Mouse (Mus musculus) liver, embryonic 16.5 days (tissue): ENCODE results near the gene Them7. TPM values are rescaled to one million over a fixed set of nuclear protein-coding genes. Genes with fewer than 3 reads are reported as not detected.

Experiments
- ATAC-seq: fragments of 200-750 bp; cut with Nextera tagmentation; 2 replicates; pipeline ENCODE4 v1.8.0; 2017; ENCODE audit warnings: low read depth, mild to moderate bottlenecking, moderate number of reproducible peaks, moderate library complexity
- H3K27ac ChIP-seq: fragments of 300-500 bp; sonication (generic); 2 replicates; pipeline ENCODE4 v1.5.1; 2014; ENCODE audit warnings: mild to moderate bottlenecking, low read length
- H3K27me3 ChIP-seq: fragments of 300-500 bp; sonication (generic); 2 replicates; pipeline ENCODE4 v1.6.1; 2014; ENCODE audit warnings: low read depth, low read length, mixed read lengths; ENCODE audit not compliant: control insufficient read depth, insufficient read depth
- H3K36me3 ChIP-seq: fragments of 300-500 bp; sonication (generic); 2 replicates; pipeline ENCODE4 v1.6.1; 2014; ENCODE audit warnings: mild to moderate bottlenecking; ENCODE audit not compliant: control insufficient read depth, insufficient read depth
- H3K4me1 ChIP-seq: fragments of 300-500 bp; sonication (generic); 2 replicates; pipeline ENCODE4 v1.6.1; 2014; ENCODE audit warnings: low read depth, low read length, mixed read lengths; ENCODE audit not compliant: control insufficient read depth
- H3K4me2 ChIP-seq: fragments of 300-500 bp; sonication (generic); 2 replicates; pipeline ENCODE4 v1.6.1; 2014; ENCODE audit warnings: low read depth, low read length, mixed read lengths
- H3K4me3 ChIP-seq: fragments of 300-500 bp; sonication (generic); 2 replicates; pipeline ENCODE4 v1.5.1; 2014; ENCODE audit warnings: low read depth, mild to moderate bottlenecking, low read length
- H3K9ac ChIP-seq: fragments of 300-500 bp; sonication (generic); 2 replicates; pipeline ENCODE4 v1.6.1; 2014; ENCODE audit warnings: low read depth, low read length
- H3K9me3 ChIP-seq: fragments of 300-500 bp; sonication (generic); replicated peaks from 2 replicates; pipeline ENCODE4 v1.6.1; 2016; ENCODE audit warnings: low read length; ENCODE audit not compliant: control insufficient read depth
- WGBS: fragments of 180-500 bp; shearing (Covaris S2); extraction: QIAGEN DNeasy Blood & Tissue Kit; methylation state at CpG from one replicate; pipeline ENCODE4 v1.1.7; 2014; ENCODE audit not compliant: insufficient replicate concordance; 5-methylcytosine and 5-hydroxymethylcytosine counted together
- polyA plus RNA-seq: library from polyadenylated mRNA; unstranded; fragments of >200 nt; fragmentation: Nextera tagmentation; extraction: Ambion mirVana; gene quantifications from 2 replicates; pipeline ENCODE4 v1.2.1, GENCODE M21; 2015

Gene Them7
- polyA plus RNA-seq, 1 experiment from 2014 or later: 2.4 TPM

DNA sequence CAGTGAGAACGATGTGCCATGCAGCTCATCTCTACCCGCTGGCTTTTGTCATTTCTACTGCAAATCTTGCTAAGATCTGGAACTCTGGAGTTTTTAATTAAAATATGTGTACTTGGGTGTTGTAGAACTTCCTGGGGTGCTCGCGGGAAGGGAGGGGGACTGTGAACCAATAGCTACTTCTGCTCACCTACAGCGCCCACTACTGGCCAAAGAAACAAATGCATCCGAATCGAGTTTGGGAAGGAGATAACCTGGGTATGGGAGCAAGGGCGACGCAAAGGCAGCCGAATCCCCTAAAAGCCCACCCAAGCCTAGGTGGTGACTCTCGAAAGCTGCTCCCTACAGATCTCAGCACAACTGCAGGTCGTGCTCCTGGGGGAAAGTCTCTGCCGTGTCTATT lies 87.3 kb downstream of the Them7 start:
- ATAC-seq: no peak
- H3K27me3 ChIP-seq: no peaks in the 10 kb centered on the region
- H3K4me1 ChIP-seq: no peaks in the 10 kb centered on the region
- no peak overlapping the region for H3K4me2 ChIP-seq
- no peaks in the 10 kb centered on the region for H3K9me3 ChIP-seq
- no peak overlapping the region for H3K9ac ChIP-seq
- H3K4me3 ChIP-seq: no peak overlapping the region
- WGBS: 30% methylated on average over 13 of the region's 13 CpGs
- H3K27ac ChIP-seq: no peak overlapping the region
- H3K36me3 ChIP-seq: no peaks in the 10 kb centered on the region

DNA sequence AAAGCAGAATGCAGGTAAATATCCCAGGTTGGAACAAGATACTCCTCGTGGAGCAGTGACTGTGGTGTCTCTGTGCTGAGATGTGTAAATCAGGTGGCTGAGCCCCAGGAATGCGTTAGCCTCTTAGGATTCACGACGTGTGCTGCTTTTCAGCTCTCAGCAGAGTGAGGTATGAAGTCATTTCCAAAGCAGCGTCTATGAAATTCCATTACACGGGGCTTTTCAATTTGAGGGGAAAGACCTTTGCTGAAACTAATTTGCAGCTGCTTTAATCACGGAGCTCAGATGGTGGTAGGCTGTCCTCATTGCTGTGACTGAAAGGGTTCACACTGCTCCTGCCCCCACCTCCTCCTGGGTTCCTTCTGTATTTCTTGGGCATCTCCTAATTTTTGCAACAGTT lies 87.9 kb downstream of the Them7 start:
- H3K4me2 ChIP-seq: no peak overlapping the region
- no peak overlapping the region for H3K4me3 ChIP-seq
- no peak for ATAC-seq
- H3K4me1 ChIP-seq: no peaks in the 10 kb centered on the region
- H3K9me3 ChIP-seq: no peaks in the 10 kb centered on the region
- WGBS: 25% methylated on average over 7 of the region's 7 CpGs
- no peaks in the 10 kb centered on the region for H3K27me3 ChIP-seq
- H3K36me3 ChIP-seq: no peaks in the 10 kb centered on the region
- H3K27ac ChIP-seq: no peak overlapping the region
- H3K9ac ChIP-seq: no peak overlapping the region

DNA sequence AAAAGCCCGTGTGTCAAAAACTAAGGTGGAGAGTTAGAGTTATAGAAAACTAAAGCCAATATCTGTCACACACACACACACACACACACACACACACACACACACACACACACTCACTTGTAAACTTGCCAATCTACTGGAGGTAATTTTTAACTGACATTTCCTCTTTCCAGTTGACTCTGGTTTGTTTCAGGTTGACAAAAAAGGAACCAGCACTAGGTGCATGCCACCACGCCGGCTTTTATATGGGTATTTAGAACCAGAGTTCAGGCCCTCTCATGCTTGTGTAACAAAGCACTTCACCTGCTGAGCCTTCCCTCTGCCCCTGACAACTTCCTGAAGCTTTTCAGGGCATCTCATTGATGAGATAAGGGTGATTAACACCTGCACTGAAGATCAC lies 89.0 kb downstream of the Them7 start:
- no peak for ATAC-seq
- Histone ChIP-seq H3K9ac (no peak overlapping the region), H3K27ac (no peak overlapping the region), H3K4me3 (no peak overlapping the region), H3K27me3 (no peaks in the 10 kb centered on the region), H3K36me3 (no peaks in the 10 kb centered on the region), H3K9me3 (no peaks in the 10 kb centered on the region), H3K4me2 (no peak overlapping the region), H3K4me1 (no peaks in the 10 kb centered on the region)
- WGBS: 21% methylated on average over 3 of the region's 3 CpGs

DNA sequence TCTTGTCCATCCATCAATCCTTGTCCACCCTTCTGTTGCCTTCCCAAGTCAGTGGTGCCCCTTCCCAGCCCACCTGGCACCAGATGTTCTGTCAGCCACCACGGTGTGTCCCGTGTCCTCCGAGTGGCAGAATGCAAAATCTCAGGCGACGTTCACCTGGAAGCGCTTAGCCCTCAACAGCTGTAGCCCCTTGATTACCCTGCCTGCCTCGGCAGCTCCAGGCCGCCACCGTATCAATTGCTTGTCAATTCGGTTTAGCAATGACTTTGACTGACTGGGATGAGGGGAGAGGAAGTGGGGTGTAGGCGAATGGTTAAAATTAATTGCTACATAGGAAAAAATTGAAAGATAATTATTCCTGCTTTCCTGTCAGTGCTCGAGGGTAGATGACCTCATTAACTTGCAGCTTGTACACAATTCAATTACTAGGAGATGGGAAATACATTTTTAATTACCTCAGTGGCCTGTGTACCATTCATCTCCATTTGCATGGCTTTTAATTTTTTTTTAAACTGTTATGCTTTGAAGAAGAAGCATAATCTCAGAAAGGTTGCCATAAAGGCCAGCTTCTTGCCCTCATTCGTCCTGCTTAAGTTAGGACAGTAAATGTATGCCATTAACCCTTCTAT lies 93.5 kb downstream of the Them7 start:
- H3K4me3 ChIP-seq: no peak overlapping the region
- H3K36me3 ChIP-seq: no peaks in the 10 kb centered on the region
- H3K4me1 ChIP-seq: no peaks in the 10 kb centered on the region
- no peak overlapping the region for H3K9ac ChIP-seq
- H3K27me3 ChIP-seq: no peaks in the 10 kb centered on the region
- no peak overlapping the region for H3K4me2 ChIP-seq
- 62% methylated on average over 13 of the region's 13 CpGs for WGBS
- no peak for ATAC-seq
- no peaks in the 10 kb centered on the region for H3K9me3 ChIP-seq
- H3K27ac ChIP-seq: no peak overlapping the region

DNA sequence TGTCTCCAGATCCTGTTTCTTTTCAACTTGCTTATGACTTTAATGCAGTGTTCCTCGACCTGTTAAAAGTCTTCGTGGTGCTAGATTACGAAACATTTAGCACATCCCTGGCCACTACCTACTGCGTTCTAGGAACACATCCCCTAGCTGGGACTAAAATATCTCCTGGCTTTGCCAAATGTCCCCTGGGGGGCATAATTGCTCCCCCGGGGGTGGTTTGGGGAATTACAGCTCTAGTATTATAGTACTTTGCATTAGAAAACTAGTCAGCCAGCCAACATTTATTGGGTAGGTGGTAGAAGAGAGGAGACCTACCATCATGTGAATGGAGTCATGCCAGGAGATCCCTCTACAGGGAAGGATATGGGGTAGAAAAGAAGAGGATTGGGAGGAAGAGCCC lies 101.9 kb downstream of the Them7 start:
- WGBS: 66% methylated on average over 5 of the region's 5 CpGs
- Histone ChIP-seq H3K4me2 (no peak overlapping the region), H3K27me3 (no peaks in the 10 kb centered on the region), H3K9me3 (no peaks in the 10 kb centered on the region), H3K4me1 (no peaks in the 10 kb centered on the region), H3K36me3 (no peaks in the 10 kb centered on the region), H3K4me3 (no peak overlapping the region), H3K27ac (no peak overlapping the region), H3K9ac (no peak overlapping the region)
- ATAC-seq: no peak

DNA sequence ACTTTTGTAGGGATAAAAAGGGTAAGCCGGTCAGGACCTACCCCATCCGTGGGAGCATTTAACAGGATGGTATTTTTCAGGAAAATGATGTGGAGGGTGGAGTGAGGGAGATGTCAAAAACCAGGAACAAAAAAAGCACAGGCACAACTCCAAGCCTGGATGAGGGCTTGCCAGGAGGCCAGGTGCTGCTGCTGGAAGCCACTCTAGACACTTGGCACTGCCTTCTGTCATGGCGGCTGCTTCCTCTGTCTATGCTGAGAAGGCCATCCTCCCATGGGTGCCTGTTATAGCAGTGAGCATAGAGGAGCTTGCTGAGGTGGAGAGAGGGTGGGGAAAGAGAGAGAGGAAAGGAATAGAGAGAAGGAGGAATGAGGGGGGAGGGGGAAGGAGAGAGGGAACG lies 105.9 kb downstream of the Them7 start:
- Histone ChIP-seq H3K27me3 (no peaks in the 10 kb centered on the region), H3K4me1 (no peaks in the 10 kb centered on the region), H3K4me2 (no peak overlapping the region), H3K27ac (no peak overlapping the region), H3K9me3 (no peaks in the 10 kb centered on the region), H3K4me3 (no peak overlapping the region), H3K36me3 (no peaks in the 10 kb centered on the region), H3K9ac (no peak overlapping the region)
- ATAC-seq: no peak
- WGBS: 79% methylated on average over 4 of the region's 4 CpGs

DNA sequence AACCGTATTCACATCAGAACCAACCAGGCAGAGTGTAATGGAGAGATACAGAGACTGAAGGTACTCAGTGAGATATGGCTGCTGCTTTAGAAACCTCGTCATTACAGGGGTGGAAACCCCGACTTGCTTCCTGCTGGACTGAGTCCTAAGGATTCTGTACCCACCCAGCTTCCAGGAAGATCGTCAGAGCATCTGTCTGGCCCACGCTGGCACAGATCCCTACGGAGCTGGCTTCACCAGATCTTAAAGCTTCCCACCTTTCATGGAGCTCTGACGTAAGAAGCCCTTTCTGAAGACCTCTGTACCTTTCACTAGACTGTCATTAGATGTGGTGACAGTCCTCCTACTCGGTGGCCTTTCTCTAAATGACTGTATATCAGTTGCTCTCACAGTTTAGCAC lies 109.0 kb downstream of the Them7 start:
- Histone ChIP-seq H3K27me3 (no peaks in the 10 kb centered on the region), H3K4me1 (no peaks in the 10 kb centered on the region), H3K4me2 (no peak overlapping the region), H3K36me3 (no peaks in the 10 kb centered on the region), H3K9ac (no peak overlapping the region), H3K9me3 (no peaks in the 10 kb centered on the region), H3K27ac (no peak overlapping the region), H3K4me3 (no peak overlapping the region)
- no peak for ATAC-seq
- WGBS: 39% methylated on average over 8 of the region's 8 CpGs

DNA sequence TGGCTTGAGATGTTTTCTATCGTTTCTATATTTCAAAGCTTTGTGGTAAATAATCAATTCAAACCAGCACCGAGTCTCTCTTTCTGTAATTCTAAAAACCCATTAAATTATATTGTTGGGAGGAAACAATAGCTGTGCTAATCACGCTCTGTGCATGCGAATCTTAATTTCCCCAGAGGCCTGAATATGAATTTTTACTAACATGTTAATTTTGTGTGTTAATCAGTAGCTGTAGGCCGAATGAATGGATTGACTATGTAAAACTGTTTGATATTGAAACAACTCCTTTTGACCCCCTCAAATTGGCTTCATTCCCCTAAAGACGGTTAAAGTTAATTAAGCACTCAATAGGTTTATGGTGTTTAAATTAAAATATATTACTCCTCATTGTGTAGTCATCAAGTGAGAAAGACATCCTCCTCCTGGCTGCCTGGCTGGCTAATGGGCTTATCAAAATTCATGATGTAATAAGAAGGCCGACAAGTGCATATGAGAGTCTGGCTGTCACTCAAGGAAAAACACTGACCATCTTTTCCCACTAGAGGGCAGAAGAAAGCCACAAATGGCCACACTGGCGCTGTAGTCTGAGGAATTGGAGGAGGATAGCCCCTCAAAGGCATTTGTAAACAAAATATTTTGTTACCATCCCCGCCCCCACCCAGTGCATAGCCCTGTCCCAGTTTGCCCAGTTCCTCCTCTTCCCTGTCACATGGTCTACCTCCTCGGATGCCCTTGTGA lies 110.0 kb downstream of the Them7 start:
- Histone ChIP-seq H3K4me2 (no peak overlapping the region), H3K4me1 (no peaks in the 10 kb centered on the region), H3K36me3 (no peaks in the 10 kb centered on the region), H3K9me3 (no peaks in the 10 kb centered on the region), H3K27me3 (no peaks in the 10 kb centered on the region), H3K27ac (no peak overlapping the region), H3K4me3 (no peak overlapping the region), H3K9ac (no peak overlapping the region)
- WGBS: 37% methylated on average over 10 of the region's 10 CpGs
- no peak for ATAC-seq

DNA sequence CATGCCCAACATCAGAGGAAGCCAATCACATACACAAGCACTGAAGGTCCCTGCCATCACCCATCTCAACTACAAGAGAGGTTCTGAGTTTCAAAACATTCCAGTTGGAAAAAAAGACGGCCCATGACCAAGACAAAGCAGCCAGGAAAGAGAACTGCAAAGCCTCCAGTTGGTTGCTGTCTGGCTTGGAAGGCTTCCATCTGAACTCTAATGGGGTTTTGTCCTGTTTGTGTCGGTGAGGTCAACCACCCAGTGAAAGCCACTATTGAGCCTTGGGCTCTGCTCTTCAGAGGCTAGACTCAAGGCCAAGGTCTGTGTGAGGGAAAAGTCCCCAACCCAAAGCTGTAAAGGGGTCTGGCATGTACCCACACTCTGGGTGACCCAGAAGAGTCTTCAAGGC lies 111.5 kb downstream of the Them7 start:
- Histone ChIP-seq H3K27ac (no peak overlapping the region), H3K36me3 (no peaks in the 10 kb centered on the region), H3K27me3 (no peaks in the 10 kb centered on the region), H3K4me1 (no peaks in the 10 kb centered on the region), H3K4me3 (no peak overlapping the region), H3K9me3 (no peaks in the 10 kb centered on the region), H3K4me2 (no peak overlapping the region), H3K9ac (no peak overlapping the region)
- ATAC-seq: no peak
- 50% methylated on average over 2 of the region's 2 CpGs for WGBS
